Comparison of ENCODE assay signal across 8 mouse cellular contexts in genomic region chr19:37233561-37234539, GRCm38 (mm10). TPM values are rescaled to one million over a fixed set of nuclear protein-coding genes. Genes with fewer than 3 reads are reported as not detected.
A peak's percentile ranks its signal among the peaks of the same experiment; 100 is the strongest.
DNase-seq lines count a peak whose midpoint lies in the region; ATAC-seq lines count a peak whose summit lies in the region.

No protein-coding gene starts in this region.

- ATAC-seq in hindbrain, embryonic 13.5 days (ENCODE audit: low FRiP score), result peak; percentile 82
- ATAC-seq in megakaryocyte, adult 5-6 weeks (ENCODE audit: poor library complexity, severe bottlenecking), result peak; percentile 22

- peak; percentile 39 for DNase-seq in adrenal gland, postnatal 14 days
- DNase-seq in adrenal gland, adult 8-10 months, result no peak
- peak; percentile 26 to 35 for DNase-seq in B cell, adult 2 months
- peak; percentile 18 to 25 for DNase-seq in cerebellum, postnatal 36 days
- DNase-seq in T-cell, adult 2 months (ENCODE audit: low spot score), result no peak
- no peak for DNase-seq in right cerebral cortex, adult 18-20 months

- H3K9me3 ChIP-seq in hindbrain, embryonic 13.5 days, result no peaks in the 10 kb centered on the region

- peaks cover 23% of the 10 kb centered on the region for H3K4me1 ChIP-seq in hindbrain, embryonic 13.5 days (replicated peaks)

- WGBS in hindbrain, embryonic 13.5 days, result 4% methylated on average over 63 of the region's 63 CpGs

- peak overlapping the region; percentile 65 for H3K9ac ChIP-seq in hindbrain, embryonic 13.5 days

- H3K27ac ChIP-seq in hindbrain, embryonic 13.5 days, result no peak overlapping the region

- peak overlapping the region; percentile 50 for H3K4me3 ChIP-seq in hindbrain, embryonic 13.5 days

- H3K4me2 ChIP-seq in hindbrain, embryonic 13.5 days, result peak overlapping the region; percentile 84

- no peaks in the 10 kb centered on the region for H3K36me3 ChIP-seq in hindbrain, embryonic 13.5 days

- peaks cover 46% of the 10 kb centered on the region for H3K27me3 ChIP-seq in hindbrain, embryonic 13.5 days

RNA-seq across cellular contexts. Expression of gene Cpeb3, which starts 25.4 kb away (rescaled TPM):
- 15.4 and 19.3 TPM in 2 replicates for total RNA-seq in adrenal gland, postnatal 14 days (2021)
- total RNA-seq in adrenal gland, adult 8-10 months (2022), result 10 to 100 TPM; 20.4 to 29.9 (median 26.0) TPM
- polyA plus RNA-seq in hindbrain, embryonic 13.5 days (2015; fragmentation: Nextera tagmentation; extraction: Ambion mirVana), result 11.4 TPM in 2 replicates
- 0.58 and 1.2 TPM in 2 replicates for total RNA-seq in megakaryocyte, adult 5-6 weeks (2015)
- total RNA-seq in megakaryocyte, adult 5-6 weeks (2017), result 0.37 and 1.3 TPM in 2 replicates

RNA-seq across cellular contexts. Expression of gene March5, which starts 26.5 kb away (rescaled TPM):
- 143 TPM in 2 replicates for total RNA-seq in adrenal gland, postnatal 14 days (2021)
- 100 to 1,000 TPM in 1 of 4 experiments, 10 to 100 TPM in 3; 78.1 to 100 (median 96.2) TPM for total RNA-seq in adrenal gland, adult 8-10 months (2022)
- polyA plus RNA-seq in hindbrain, embryonic 13.5 days (2015; fragmentation: Nextera tagmentation; extraction: Ambion mirVana), result 114 and 117 TPM in 2 replicates
- 84.3 and 90.3 TPM in 2 replicates for total RNA-seq in megakaryocyte, adult 5-6 weeks (2015)
- total RNA-seq in megakaryocyte, adult 5-6 weeks (2017), result 52.5 and 52.6 TPM in 2 replicates

Comparison
In these comparisons a context has a peak if more than half of its experiments do, and no peak if none do; other contexts are left out.
1. DNase-seq: peak in adrenal gland, postnatal 14 days (single experiment), B cell, adult 2 months (2 of 2) and cerebellum, postnatal 36 days (2 of 2); none in adrenal gland, adult 8-10 months (single experiment), T-cell, adult 2 months (single experiment) and right cerebral cortex, adult 18-20 months (single experiment).